Mouse (Mus musculus) heart, postnatal 0 days (tissue): ENCODE data around the gene Clybl.

Source experiments
- CTCF ChIP-seq: IDR thresholded peaks from 2 replicates; pipeline ENCODE4 v1.5.1; 2016; ENCODE audit warnings: antibody characterized with exemption, control low read depth, low read depth
- EP300 ChIP-seq: IDR thresholded peaks from 2 replicates; pipeline ENCODE4 v1.6.1; 2016; ENCODE audit warnings: antibody characterized with exemption, low read depth

DNA sequence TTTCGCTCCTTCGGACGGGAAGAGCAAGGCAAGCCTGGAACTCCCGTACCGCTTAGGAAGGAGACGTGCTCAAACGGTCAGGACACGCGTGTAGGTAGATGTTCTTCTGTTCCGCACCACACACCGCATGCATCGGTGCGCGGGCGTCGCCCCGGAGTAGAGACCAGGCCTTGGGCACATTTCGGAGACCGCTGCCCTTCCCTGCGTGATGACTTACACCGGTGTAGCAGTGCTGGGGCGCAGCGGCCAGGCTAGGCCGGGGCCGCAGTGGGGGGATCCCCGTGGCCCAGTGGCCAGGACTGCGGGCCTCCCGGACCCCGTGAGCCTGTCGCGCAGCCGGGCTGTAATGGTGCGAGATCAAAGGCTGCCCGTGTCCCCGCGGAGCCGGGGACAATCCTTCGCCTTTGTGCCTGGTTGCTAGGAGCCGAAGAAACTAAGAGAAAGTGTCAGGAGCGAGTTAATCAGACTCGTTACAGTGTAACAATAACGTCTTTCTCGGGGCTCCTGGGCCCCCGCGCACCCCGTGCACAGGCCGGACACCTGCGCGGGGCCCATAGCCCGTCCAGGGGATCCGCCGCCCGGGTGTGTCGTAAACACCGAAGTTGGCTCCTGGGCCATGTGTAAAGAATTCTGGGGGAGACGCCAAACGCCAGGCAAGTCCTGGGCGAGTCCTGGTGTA, 225.2 kb downstream of the Clybl start:
- TF ChIP-seq CTCF (no peak), EP300 (no peak)
